Mouse (Mus musculus): ENCODE results near the gene Phc3. TPM values are rescaled to one million over a fixed set of nuclear protein-coding genes. Genes with fewer than 3 reads are reported as not detected.

Gene Phc3
- polyA plus RNA-seq (2012; rRNA removed) (2.6 and 2.9 TPM in 2 replicates), polyA plus RNA-seq (2014; fragmentation: Nextera tagmentation; extraction: Ambion mirVana) (1.5 and 1.9 TPM in 2 replicates)

DNA sequence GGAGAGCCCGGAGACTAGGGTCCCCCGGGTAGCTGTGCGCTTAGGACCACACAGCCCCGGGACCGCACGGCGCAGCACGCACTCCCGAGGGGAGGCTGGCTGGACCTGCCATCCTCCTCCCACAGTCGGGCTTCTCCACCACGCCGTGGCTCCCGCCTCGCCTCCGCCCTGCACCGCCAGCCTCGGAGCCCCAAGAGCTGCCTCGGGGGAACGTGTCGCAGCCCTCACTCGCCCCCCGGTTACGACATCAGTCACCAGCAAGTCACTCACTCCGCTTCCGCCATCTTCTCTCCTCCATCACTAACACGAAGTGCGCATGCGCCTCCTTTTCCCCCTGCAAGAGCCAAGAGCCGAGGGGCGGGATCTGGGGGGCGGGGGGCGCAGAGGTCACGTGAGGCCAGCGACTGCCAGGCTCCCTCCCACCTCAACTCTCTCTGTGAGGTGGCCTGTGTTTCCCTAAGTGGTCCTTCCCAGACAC, at the start of gene Phc3:
Phc3 (minus strand) TSS at position 312 of the 478 bp plus-strand sequence.
- peak within 1 kb of the TSS; percentile 88 for H3K4me2 ChIP-seq (ENCODE audit: low read depth)
- peak within 1 kb of the TSS; percentile 68 to 84 for H3K4me3 ChIP-seq (ENCODE audit: insufficient read depth in 1 of 2, low read depth in 2 of 2, low read length in 2 of 2)
- H3K36me3 ChIP-seq (replicated peaks; ENCODE audit: control insufficient read depth, insufficient read depth, low read depth): peaks cover 9% of the 10 kb centered on the region
- peak; percentile 84 to 86 (median 85) for DNase-seq (ENCODE audit: low read depth in 3 of 3, low spot score in 3 of 3)
- peaks cover 6 to 7% of the 10 kb centered on the region in 2 experiments; a peak in 3 of 4 replicates for H3K4me1 ChIP-seq (replicated peaks; ENCODE audit: control insufficient read depth in 2 of 2, insufficient read depth in 2 of 2, low read length in 1 of 2)
- peak; percentile 80 for ATAC-seq (ENCODE audit: insufficient read depth)
- WGBS (ENCODE audit: insufficient replicate concordance): under 1% methylated on average over 28 of the region's 34 CpGs
- peak within 1 kb of the TSS; percentile 12 for H3K27ac ChIP-seq
- H3K27me3 ChIP-seq (ENCODE audit: control insufficient read depth, insufficient read depth, low read length): no peaks in the 10 kb centered on the region
- H3K9ac ChIP-seq (replicated peaks): peak within 1 kb of the TSS; percentile 93
- TF ChIP-seq CTCF (IDR thresholded peaks at IDR 0.05; ENCODE audit: low read depth): no peak
- TF ChIP-seq EP300 (IDR thresholded peaks at IDR 0.05; ENCODE audit: low read depth): no peak
- H3K9me3 ChIP-seq (ENCODE audit: control insufficient read depth, low read length): no peaks in the 10 kb centered on the region

DNA sequence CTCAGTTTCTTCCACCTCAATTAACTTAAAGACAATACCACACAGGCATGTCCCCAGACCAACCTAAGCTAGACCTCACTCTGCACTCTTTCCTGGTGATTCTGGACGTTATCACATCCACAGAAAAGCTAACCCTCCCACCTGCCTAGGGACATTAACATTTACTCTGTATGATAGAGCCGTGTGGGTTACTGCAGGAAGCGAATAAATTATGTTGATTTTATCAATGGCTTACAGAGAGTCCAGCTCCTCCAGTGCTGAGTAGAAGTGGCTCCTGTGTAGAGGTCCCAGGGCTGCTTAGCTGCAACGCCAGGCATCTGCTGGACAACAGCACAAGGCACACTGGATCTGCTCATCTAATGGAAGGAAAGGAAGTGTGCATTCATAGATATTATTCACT, 48.4 kb upstream of the Phc3 start:
- Histone ChIP-seq H3K9me3 (ENCODE audit: control insufficient read depth, low read length) (no peaks in the 10 kb centered on the region), H3K27me3 (ENCODE audit: control insufficient read depth, insufficient read depth, low read length) (no peaks in the 10 kb centered on the region), H3K27ac (no peak overlapping the region), H3K4me3 (ENCODE audit: insufficient read depth in 1 of 2, low read depth in 2 of 2, low read length in 2 of 2) (no peak overlapping the region), H3K36me3 (replicated peaks; ENCODE audit: control insufficient read depth, insufficient read depth, low read depth) (no peaks in the 10 kb centered on the region), H3K9ac (replicated peaks) (no peak overlapping the region), H3K4me1 (replicated peaks; ENCODE audit: control insufficient read depth in 2 of 2, insufficient read depth in 2 of 2, low read length in 1 of 2) (0 out of 4 replicates have a peak, but pooled peaks cover 0 to 4% of the 10 kb centered on the region in 2 experiments), H3K4me2 (ENCODE audit: low read depth) (no peak overlapping the region)
- DNase-seq (ENCODE audit: low read depth in 3 of 3, low spot score in 3 of 3) (no peak), ATAC-seq (ENCODE audit: insufficient read depth) (no peak)
- 39% methylated on average over 4 of the region's 4 CpGs for WGBS (ENCODE audit: insufficient replicate concordance)
- TF ChIP-seq CTCF (IDR thresholded peaks at IDR 0.05; ENCODE audit: low read depth): no peak
- TF ChIP-seq EP300 (IDR thresholded peaks at IDR 0.05; ENCODE audit: low read depth): no peak

DNA sequence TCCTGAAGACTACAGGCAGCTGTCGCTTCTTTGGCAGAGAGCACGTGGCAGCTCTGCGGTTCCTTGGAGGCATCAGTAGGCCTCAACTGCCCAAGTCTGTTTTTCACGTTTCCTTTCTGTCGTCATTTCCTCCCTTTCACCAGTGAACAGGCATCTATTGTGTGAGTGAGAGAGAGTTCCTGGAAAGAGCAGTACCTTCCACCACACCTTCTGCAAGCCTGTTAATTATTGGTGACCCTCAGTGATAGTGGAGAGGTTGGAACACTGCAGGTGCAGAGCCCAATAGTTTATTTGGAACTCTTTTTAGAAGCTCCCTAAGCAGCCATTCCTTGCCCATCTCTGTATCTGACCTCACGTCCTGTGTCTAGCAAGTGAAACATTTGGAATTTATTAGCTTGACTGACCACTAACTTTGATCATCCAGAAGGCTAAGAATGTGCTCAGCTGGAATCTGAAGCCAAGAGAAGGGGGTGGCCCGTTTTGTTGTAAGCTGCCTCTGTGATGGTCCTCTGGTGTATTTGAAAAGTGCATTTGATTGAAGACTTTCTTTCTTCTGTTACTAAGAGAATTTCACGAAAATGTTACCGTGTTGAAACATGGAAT, 47.5 kb upstream of the Phc3 start:
- Histone ChIP-seq H3K4me1 (replicated peaks; ENCODE audit: control insufficient read depth in 2 of 2, insufficient read depth in 2 of 2, low read length in 1 of 2) (0 out of 4 replicates have a peak, but pooled peaks cover 0 to 4% of the 10 kb centered on the region in 2 experiments), H3K27ac (no peak overlapping the region), H3K9me3 (ENCODE audit: control insufficient read depth, low read length) (no peaks in the 10 kb centered on the region), H3K27me3 (ENCODE audit: control insufficient read depth, insufficient read depth, low read length) (no peaks in the 10 kb centered on the region), H3K4me2 (ENCODE audit: low read depth) (no peak overlapping the region), H3K36me3 (replicated peaks; ENCODE audit: control insufficient read depth, insufficient read depth, low read depth) (no peaks in the 10 kb centered on the region), H3K9ac (replicated peaks) (no peak overlapping the region), H3K4me3 (ENCODE audit: insufficient read depth in 1 of 2, low read depth in 2 of 2, low read length in 2 of 2) (no peak overlapping the region)
- TF ChIP-seq CTCF (IDR thresholded peaks at IDR 0.05; ENCODE audit: low read depth): no peak
- no peak for TF ChIP-seq EP300 (IDR thresholded peaks at IDR 0.05; ENCODE audit: low read depth)
- WGBS (ENCODE audit: insufficient replicate concordance): 48% methylated on average over 9 of the region's 9 CpGs
- DNase-seq (ENCODE audit: low read depth in 3 of 3, low spot score in 3 of 3) (no peak), ATAC-seq (ENCODE audit: insufficient read depth) (no peak)

DNA sequence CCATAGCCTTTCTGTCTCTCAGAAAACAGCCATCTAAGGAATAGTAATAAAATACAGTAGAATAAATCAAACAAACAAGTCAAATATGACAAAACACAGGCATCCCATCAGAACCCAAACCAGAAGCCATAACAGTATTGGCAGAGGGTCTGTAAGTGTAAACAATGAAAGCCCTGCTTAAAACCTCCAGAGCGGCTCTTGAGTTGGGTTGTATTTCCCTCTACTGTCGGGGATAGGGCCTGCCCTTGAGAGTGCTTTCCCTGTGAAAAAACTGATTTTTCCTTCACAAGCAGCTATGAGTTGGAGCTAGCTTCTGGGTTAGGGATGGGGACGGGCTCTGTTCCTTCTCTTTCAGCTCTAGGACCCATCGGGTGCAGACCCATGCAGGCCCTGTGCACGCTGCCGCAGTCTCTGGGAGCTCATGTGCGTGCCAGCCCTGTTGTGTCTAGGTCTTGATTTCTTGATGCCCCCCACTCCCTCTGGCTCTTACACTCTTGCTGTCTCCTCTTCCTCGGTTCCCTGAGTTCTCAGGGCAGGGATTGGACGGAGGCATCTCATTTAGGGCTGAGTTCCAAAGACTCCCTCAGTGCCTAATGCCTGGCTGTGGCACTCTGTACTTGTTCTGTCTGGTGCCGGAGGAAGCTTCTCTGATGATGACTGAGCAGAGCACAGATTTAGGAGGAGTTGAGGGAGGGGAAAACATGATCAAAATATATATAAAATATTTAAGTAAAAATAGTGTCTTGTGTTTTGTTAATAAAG, 46.6 kb upstream of the Phc3 start:
- no peak overlapping the region for H3K4me3 ChIP-seq (ENCODE audit: insufficient read depth in 1 of 2, low read depth in 2 of 2, low read length in 2 of 2)
- no peak overlapping the region for H3K4me2 ChIP-seq (ENCODE audit: low read depth)
- no peak overlapping the region for H3K27ac ChIP-seq
- no peak overlapping the region for H3K9ac ChIP-seq (replicated peaks)
- TF ChIP-seq EP300 (IDR thresholded peaks at IDR 0.05; ENCODE audit: low read depth) (no peak), CTCF (IDR thresholded peaks at IDR 0.05; ENCODE audit: low read depth) (no peak)
- H3K9me3 ChIP-seq (ENCODE audit: control insufficient read depth, low read length): no peaks in the 10 kb centered on the region
- H3K27me3 ChIP-seq (ENCODE audit: control insufficient read depth, insufficient read depth, low read length): no peaks in the 10 kb centered on the region
- 73% methylated on average over 10 of the region's 10 CpGs for WGBS (ENCODE audit: insufficient replicate concordance)
- ATAC-seq (ENCODE audit: insufficient read depth): no peak
- DNase-seq (ENCODE audit: low read depth in 3 of 3, low spot score in 3 of 3): no peak
- no peaks in the 10 kb centered on the region for H3K36me3 ChIP-seq (replicated peaks; ENCODE audit: control insufficient read depth, insufficient read depth, low read depth)
- 0 out of 4 replicates have a peak, but pooled peaks cover 0 to 4% of the 10 kb centered on the region in 2 experiments for H3K4me1 ChIP-seq (replicated peaks; ENCODE audit: control insufficient read depth in 2 of 2, insufficient read depth in 2 of 2, low read length in 1 of 2)

DNA sequence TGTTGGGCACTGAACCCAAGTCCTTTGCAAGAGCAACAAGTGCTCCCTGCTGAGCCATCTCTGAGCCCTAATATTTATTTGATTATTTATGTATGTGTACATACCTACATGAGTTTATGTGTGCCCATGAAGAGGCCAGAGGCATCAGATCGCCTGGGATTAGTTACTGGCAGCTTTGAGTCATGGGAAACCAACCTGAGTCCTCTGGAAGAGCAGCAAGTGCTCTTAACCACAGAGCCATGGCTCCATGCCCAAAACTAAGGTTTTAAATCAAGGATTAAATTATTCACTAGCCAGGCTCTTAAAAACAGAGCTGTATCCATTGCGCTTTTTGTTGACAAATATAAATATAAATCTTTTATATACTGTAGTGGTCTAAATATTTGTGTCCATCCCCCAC, 45.2 kb upstream of the Phc3 start:
- Histone ChIP-seq H3K27me3 (ENCODE audit: control insufficient read depth, insufficient read depth, low read length) (no peaks in the 10 kb centered on the region), H3K4me1 (replicated peaks; ENCODE audit: control insufficient read depth in 2 of 2, insufficient read depth in 2 of 2, low read length in 1 of 2) (0 out of 4 replicates have a peak, but pooled peaks cover 0 to 4% of the 10 kb centered on the region in 2 experiments), H3K9ac (replicated peaks) (no peak overlapping the region), H3K4me2 (ENCODE audit: low read depth) (no peak overlapping the region), H3K36me3 (replicated peaks; ENCODE audit: control insufficient read depth, insufficient read depth, low read depth) (no peaks in the 10 kb centered on the region), H3K9me3 (ENCODE audit: control insufficient read depth, low read length) (no peaks in the 10 kb centered on the region), H3K4me3 (ENCODE audit: insufficient read depth in 1 of 2, low read depth in 2 of 2, low read length in 2 of 2) (no peak overlapping the region), H3K27ac (no peak overlapping the region)
- DNase-seq (ENCODE audit: low read depth in 3 of 3, low spot score in 3 of 3) (no peak), ATAC-seq (ENCODE audit: insufficient read depth) (no peak)
- WGBS (ENCODE audit: insufficient replicate concordance): 77% methylated on average over 2 of the region's 2 CpGs
- TF ChIP-seq CTCF (IDR thresholded peaks at IDR 0.05; ENCODE audit: low read depth) (no peak), EP300 (IDR thresholded peaks at IDR 0.05; ENCODE audit: low read depth) (no peak)

Measured in liver, embryonic 14.5 days (tissue).